Mouse (Mus musculus) regulatory T cell (primary cell): ENCODE data around the gene Dse.

ENCODE experiments used
- in situ Hi-C: fragments of 300-600 bp; cut with MboI, MseI; formaldehyde crosslinking; loops from one replicate; pipeline ENCODE4 v1.15.1; 2025; ENCODE audit warnings: high pct_unique_total_duplicates

Gene Dse

DNA sequence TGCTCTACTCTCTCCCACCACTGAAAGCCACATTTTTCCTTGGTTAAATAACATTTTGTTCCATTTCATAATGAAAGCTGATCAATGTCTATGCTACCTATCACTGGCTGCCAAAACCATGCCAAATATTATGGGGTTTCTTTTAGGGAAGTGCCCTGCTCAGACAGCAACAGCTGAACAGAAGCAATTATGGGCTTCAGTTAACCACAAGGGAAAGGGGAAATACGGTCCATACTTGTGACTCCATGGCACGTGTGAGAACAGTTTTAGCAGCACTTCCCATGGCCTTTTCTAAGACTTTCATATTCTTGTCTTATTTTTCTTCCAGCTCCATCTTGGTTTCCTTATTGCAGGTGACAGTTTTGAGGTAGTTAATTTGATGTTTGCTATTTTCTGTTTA, 76.2 kb downstream of the Dse start:
- in situ Hi-C loops: no loop called here

DNA sequence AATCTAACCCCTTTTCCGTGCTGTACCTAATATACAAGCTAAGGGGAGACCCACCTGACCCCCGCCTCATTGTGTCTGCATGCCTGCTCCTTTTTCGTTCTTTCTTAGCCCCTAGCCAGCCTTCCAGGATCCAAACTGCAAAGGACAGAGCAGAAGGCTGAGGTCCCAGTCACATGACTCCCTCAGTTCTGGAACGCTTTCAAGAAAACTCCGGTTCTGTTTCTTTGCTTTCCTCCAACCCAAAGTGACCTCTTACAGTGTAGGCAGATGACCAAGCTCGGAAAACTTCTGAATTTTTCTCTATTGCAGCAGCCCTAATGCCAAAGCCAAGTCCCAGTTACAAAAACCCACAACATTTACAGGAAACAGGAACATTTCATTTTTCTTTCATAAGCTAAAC, 79.1 kb downstream of the Dse start:
- in situ Hi-C loops: loop anchor here (5.0 kb wide), 1 partner anchor 69 kb away; no protein-coding TSS in a partner anchor

DNA sequence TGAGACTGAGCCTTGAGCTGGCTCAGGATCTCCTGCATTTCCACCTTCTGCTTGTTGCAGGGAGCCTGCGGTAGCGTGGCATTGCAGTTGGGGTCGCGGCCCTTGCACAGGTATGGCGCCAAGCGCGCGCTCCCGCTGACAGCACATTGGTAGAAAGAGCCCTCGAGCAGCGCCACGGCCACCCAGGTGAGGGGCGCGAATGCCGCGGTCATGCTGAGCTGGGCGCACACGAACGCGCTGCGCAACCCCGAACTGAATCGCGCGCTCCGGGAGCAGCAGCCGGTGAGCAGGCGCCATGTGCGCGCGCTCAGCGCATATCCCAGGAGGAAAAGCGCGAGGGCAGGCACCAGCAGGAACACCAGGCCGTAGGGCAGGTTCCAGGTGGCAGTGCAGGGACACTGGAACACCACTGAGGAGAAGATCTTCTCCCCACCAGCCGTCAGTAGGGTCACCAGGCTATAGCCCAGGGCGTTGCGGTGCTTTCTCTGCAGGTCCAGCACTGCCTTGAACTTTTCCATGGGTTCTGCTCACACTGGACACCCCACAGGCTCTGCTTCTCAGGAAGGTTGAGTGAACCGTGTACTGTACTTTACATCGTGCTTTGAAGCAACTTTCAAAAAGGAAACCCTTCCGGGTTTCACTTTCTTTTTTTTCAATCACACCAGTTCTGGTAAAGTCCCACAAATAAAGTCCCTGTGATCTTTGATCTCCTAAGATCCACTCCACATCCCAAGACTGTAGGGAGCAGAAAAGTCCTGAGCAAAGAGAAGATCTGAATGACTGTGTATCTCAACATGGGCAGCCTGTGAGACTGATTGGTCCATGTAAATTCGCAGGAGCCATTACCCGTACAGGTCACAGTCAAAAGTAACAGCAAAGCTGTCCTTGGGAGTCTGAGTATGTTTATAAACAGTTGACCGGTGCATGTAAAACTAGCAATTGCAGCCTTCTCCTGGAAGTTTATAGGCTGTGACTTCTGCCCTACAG, 79.8 kb downstream of the Dse start, which contains the start of gene Calhm6:
Gene Calhm6 (minus strand): TSS at position 593 of the 987 bp plus-strand sequence.
- in situ Hi-C loops: loop anchor here (5.0 kb wide), 1 partner anchor 70 kb away; no protein-coding TSS in a partner anchor

DNA sequence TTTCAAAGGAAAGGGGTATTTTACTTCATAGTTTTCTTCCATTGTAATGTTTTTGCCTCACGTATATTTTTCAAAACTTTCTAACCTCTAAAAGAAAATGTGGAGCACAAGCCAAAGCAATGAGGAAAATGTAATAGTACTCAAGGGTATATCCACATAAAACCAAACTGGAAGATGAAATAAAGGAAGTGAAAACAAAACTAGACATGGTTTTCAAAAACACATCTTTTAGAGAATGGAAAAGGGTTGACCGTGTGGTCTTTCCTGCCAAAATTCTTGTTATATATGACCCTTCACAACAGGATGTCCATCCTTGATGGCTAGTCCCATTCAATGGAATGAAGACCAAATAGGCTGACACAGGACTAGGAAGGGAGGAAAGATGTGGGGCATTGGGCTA, 89.1 kb downstream of the Dse start:
- in situ Hi-C loops: no loop called here

DNA sequence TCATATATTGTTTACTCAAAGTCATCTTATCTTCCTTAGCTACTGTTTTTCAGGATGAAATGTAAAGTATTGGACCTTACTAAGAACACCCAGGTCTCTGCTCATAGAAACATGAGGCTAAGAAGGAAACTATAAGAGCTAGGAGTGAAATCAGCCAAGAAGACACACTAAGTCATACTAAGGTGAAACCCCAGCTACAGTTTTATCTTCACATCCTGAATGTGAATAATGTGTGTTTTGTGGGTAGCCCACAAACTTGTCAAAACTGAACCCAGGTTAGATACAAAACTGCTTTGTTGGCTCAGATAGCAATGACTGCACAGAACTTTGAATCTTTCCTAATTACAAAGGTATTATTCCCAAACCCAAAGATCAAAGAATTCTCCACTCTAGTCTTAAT, 89.7 kb downstream of the Dse start:
- in situ Hi-C loops: no loop called here

DNA sequence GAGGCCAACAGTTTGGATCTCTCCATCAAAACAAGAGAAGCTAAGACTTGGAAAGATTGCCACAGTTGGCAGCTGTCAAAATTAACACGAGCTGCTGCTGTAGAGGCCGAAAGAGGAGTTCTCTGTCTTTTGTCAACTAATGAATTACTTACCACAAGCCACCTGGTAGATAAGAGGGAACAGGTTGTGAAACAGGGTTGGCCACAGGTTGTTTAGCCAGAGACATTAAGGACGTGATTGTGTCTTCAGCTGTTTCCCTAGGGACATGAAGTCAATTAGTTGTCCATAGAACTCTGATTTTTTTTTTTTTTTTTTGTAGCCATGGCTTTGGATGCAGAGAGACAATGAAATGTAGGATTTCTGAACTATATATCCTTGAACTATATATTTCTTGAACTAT, 90.4 kb downstream of the Dse start:
- in situ Hi-C loops: no loop called here

DNA sequence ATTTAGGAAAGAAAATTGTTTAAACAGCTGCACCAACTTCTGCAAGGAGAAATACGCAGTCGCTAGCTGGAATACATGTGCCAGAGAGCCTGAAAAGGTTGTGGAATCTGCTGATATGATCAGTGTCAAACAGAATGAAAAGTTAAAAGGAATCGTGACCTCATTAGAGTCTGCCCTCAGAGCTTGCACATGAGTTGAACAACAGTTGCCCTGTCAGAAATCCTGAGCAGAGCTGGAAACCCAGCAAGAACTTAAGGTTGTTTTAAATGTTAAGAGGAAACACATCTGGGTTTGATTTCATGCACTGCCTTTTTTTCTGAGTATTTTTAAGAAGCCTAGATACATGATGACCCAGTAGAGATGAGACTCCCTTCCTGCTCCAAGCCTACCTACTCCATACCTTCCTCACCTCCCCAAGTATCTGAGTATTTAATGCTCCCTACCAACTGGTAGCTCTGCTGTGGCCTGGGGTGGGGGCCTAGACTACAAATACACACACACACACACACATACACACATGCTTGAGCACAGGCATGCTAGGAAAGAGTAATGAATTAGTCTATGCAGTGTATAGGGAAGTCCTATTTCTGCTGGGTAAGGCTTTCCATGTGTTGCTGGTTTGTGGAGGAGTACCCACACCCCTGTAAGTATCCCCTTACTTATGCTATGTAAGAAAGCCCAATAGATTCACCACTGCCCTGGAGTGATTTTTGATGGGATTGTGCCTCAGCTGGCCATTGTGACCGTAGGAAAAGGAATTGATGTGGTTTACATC, 95.4 kb downstream of the Dse start:
- in situ Hi-C loops: no loop called here

DNA sequence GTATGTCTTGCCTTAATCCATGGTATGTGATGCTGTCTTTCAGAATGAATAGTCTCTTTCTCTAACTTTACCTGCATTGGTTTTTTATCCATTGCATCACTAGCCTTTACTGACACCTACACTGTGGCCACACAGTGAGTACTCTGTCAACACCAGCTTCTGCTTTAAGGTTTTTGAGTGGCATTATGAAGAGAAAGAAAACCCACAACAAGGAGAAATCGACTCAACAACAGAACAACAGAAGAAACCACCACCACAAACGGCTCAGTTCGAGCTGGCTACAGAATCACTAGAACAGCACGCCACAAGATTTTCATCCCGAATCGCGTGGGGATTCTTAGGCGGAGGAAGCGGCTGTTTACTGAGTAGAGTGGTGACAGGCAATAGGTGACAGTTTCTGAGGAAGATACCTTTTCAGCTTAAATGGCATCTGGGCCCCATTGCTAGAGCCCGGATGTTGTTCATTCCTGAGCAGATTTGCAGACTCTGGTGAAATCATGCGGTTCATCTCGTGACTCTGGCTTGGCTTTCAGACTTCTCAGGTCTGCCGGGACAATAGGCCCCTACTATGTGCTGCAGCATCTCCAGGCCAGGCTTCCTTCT, 96.6 kb downstream of the Dse start:
- in situ Hi-C loops: no loop called here
